Mouse (Mus musculus): Measurements from ENCODE around the gene S100a1. TPM values are rescaled to one million over a fixed set of nuclear protein-coding genes. Genes with fewer than 3 reads are reported as not detected.

The S100a1 gene
- polyA plus RNA-seq, 1 experiment from 2014 or later = 28.0 TPM

DNA sequence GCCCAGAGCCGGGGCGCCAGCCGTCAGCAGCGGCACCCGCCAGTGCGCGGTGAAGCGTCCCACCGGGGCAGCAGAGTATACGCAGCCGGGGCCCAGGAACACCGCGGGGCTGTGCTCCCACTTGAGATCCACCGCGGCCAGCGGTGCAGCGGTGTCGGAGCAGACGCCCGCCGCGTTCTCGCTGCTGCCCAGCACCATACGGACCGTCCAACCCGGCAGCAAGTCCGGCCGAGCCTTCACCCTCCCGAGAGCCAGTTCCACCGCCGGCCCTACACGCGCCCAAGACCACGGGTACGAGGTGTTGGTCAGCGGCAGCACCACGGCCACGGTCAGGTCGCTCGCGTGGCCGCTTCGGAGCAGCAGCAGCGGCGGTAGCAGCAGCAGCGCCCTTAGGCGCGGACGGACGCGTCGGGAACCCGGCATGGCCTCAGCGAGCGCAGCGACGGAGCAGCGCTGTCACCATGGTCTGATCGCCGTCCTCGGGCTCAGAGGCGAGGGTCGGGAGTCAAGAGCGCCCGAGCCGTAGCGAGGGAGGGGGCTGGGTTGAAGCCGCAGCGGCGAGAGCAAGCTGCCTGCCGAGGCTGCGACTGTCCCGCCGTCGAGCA is 49.0 kb downstream of the S100a1 start:
- Histone ChIP-seq H3K4me1 (ENCODE audit: insufficient read depth) (peaks cover 4% of the 10 kb centered on the region; the same call in 1 of the 2 replicates), H3K27ac (ENCODE audit: low read depth) (no peak overlapping the region; the same call in 1 of the 2 replicates), H3K36me3 (ENCODE audit: insufficient read depth) (no peaks in the 10 kb centered on the region), H3K9ac (peak overlapping the region; percentile 62), H3K27me3 (ENCODE audit: insufficient read depth, low read length) (peaks cover 32% of the 10 kb centered on the region), H3K4me2 (peak overlapping the region; percentile 93), H3K4me3 (ENCODE audit: low read depth, low read length) (peak overlapping the region; percentile 57), H3K9me3 (ENCODE audit: low read depth, low read length) (no peaks in the 10 kb centered on the region)
- no peak for TF ChIP-seq CTCF (IDR thresholded peaks at IDR 0.05; ENCODE audit: low read depth)
- DNase-seq = peak; percentile 47
- peak; percentile 31 for ATAC-seq (ENCODE audit: insufficient read depth)
- WGBS = under 1% methylated on average over 75 of the region's 75 CpGs

DNA sequence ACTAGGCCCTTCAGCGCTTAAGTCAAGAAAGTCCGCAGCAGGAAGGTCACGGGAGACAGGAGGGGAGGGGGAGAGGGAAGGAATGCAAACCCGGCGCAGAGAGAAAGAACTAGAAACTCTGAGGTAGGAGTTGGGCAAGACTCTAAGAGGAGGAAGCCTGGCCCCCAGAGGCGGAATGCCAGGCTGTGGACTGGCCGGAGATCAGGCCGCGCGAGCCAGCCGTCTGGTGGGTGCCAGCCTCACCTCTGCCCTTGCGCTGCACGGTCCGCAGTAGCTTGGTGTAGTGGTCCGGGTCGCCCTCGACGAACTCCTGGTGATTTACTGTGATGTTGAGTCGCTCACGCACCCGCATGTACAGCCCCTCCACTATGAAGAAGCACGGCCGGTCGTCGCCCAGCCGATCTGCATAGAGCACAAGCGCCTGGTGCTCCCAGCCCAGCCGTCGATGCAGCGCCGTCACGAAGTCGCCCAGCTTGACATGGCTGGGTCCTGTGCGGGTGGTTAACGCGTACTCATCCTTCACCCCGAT is 49.6 kb downstream of the S100a1 start:
- H3K27me3 ChIP-seq (ENCODE audit: insufficient read depth, low read length) = peaks cover 32% of the 10 kb centered on the region
- peak; percentile 53 for DNase-seq
- H3K9me3 ChIP-seq (ENCODE audit: low read depth, low read length) = no peaks in the 10 kb centered on the region
- H3K9ac ChIP-seq = peak overlapping the region; percentile 62
- H3K36me3 ChIP-seq (ENCODE audit: insufficient read depth) = no peaks in the 10 kb centered on the region
- ATAC-seq (ENCODE audit: insufficient read depth) = peak; percentile 4
- no peak for TF ChIP-seq CTCF (IDR thresholded peaks at IDR 0.05; ENCODE audit: low read depth)
- H3K4me3 ChIP-seq (ENCODE audit: low read depth, low read length) = peak overlapping the region; percentile 57
- no peak overlapping the region for H3K27ac ChIP-seq (ENCODE audit: low read depth)
- peak overlapping the region; percentile 93 for H3K4me2 ChIP-seq
- H3K4me1 ChIP-seq (ENCODE audit: insufficient read depth) = peaks cover 4% of the 10 kb centered on the region; the same call in 1 of the 2 replicates
- WGBS = 10% methylated on average over 37 of the region's 37 CpGs

DNA sequence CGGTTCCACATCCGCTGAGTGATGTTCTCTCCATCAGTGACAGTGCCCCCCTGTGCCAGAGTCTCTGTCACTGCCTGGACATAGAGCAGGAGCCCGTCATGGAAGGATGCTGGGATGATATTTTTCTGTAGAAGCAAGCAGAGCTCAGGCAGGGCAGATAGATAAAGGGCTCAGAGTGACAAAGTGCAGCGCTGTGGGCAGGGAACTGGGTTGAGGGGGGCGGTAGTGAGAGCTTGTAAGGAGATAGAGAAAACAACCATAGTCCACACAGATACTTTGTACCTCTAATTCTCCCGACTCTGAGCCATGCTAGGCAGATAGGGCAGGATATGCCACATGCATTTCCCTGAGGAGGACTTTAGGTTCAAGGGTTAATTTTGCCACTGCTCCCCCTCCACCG is 51.6 kb downstream of the S100a1 start:
- ATAC-seq (ENCODE audit: insufficient read depth) (no peak), DNase-seq (peak; percentile 15)
- Histone ChIP-seq H3K4me1 (ENCODE audit: insufficient read depth) (peaks cover 4% of the 10 kb centered on the region; the same call in 1 of the 2 replicates), H3K36me3 (ENCODE audit: insufficient read depth) (no peaks in the 10 kb centered on the region), H3K4me3 (ENCODE audit: low read depth, low read length) (0 out of 2 replicates have a peak overlapping the region, but pooled peaks have one; percentile 3), H3K9me3 (ENCODE audit: low read depth, low read length) (no peaks in the 10 kb centered on the region), H3K4me2 (peak overlapping the region; percentile 93), H3K27me3 (ENCODE audit: insufficient read depth, low read length) (peaks cover 32% of the 10 kb centered on the region), H3K27ac (ENCODE audit: low read depth) (no peak overlapping the region), H3K9ac (no peak overlapping the region; the same call in 1 of the 2 replicates)
- TF ChIP-seq CTCF (IDR thresholded peaks at IDR 0.05; ENCODE audit: low read depth) = 0 out of 2 replicates have a peak, but pooled peaks have one; percentile 9
- 30% methylated on average over 7 of the region's 7 CpGs for whole genome bisulfite sequencing

- H3K4me3 ChIP-seq (ENCODE audit: low read depth, low read length) = no peak overlapping the region
- no peaks in the 10 kb centered on the region for H3K9me3 ChIP-seq (ENCODE audit: low read depth, low read length)
- peaks cover 32% of the 10 kb centered on the region for H3K27me3 ChIP-seq (ENCODE audit: insufficient read depth, low read length)
- peaks cover 4% of the 10 kb centered on the region; the same call in 1 of the 2 replicates for H3K4me1 ChIP-seq (ENCODE audit: insufficient read depth)
- ATAC-seq (ENCODE audit: insufficient read depth) = no peak
- H3K4me2 ChIP-seq = no peak overlapping the region
- no peak for DNase-seq
- H3K36me3 ChIP-seq (ENCODE audit: insufficient read depth) = no peaks in the 10 kb centered on the region
- H3K27ac ChIP-seq (ENCODE audit: low read depth) = no peak overlapping the region
- 88% methylated on average over 3 of the region's 3 CpGs for WGBS
- H3K9ac ChIP-seq = no peak overlapping the region
- TF ChIP-seq CTCF (IDR thresholded peaks at IDR 0.05; ENCODE audit: low read depth) = no peak
These were observed 52.3 kb downstream of the S100a1 start for GRCm38 (mm10) chr3:90461935-90462334.

Other genes with a start within 250 kb of the S100a1 start
- gene Dennd4b, start 249.2 kb downstream of the S100a1 start, polyA plus RNA-seq (2014; fragmentation: Nextera tagmentation; extraction: Ambion mirVana) = 4.4 and 6.1 TPM in 2 replicates
- 14.6 and 15.8 TPM in 2 replicates for gene Gatad2b, start 221.2 kb downstream of the S100a1 start, polyA plus RNA-seq (2014; fragmentation: Nextera tagmentation; extraction: Ambion mirVana)
- gene Slc27a3, start 124.5 kb downstream of the S100a1 start, polyA plus RNA-seq (2014; fragmentation: Nextera tagmentation; extraction: Ambion mirVana) = 18.4 and 19.1 TPM in 2 replicates
- 38.5 and 40.5 TPM in 2 replicates for gene Ints3, start 80.8 kb downstream of the S100a1 start, polyA plus RNA-seq (2014; fragmentation: Nextera tagmentation; extraction: Ambion mirVana)
- gene Npr1, start 48.5 kb downstream of the S100a1 start, polyA plus RNA-seq (2014; fragmentation: Nextera tagmentation; extraction: Ambion mirVana) = 17.8 and 19.3 TPM in 2 replicates
- gene Ilf2, start 38.3 kb downstream of the S100a1 start, polyA plus RNA-seq (2014; fragmentation: Nextera tagmentation; extraction: Ambion mirVana) = 232 and 240 TPM in 2 replicates
- gene Snapin, start 23.4 kb downstream of the S100a1 start, polyA plus RNA-seq (2014; fragmentation: Nextera tagmentation; extraction: Ambion mirVana) = 68.0 and 74.7 TPM in 2 replicates
- gene Chtop, start 4.9 kb downstream of the S100a1 start, polyA plus RNA-seq (2014; fragmentation: Nextera tagmentation; extraction: Ambion mirVana) = 103 and 109 TPM in 2 replicates
- gene S100a13, start within 50 bp of the S100a1 start, polyA plus RNA-seq (2014; fragmentation: Nextera tagmentation; extraction: Ambion mirVana) = 27.3 and 32.2 TPM in 2 replicates
- 1.2 and 1.6 TPM in 2 replicates for gene S100a14, start 12.5 kb upstream of the S100a1 start, polyA plus RNA-seq (2014; fragmentation: Nextera tagmentation; extraction: Ambion mirVana)
- gene S100a16, start 22.9 kb upstream of the S100a1 start, polyA plus RNA-seq (2014; fragmentation: Nextera tagmentation; extraction: Ambion mirVana) = 161 and 175 TPM in 2 replicates
- 0.12 and 0.49 TPM in 2 replicates for gene S100a3, start 46.2 kb upstream of the S100a1 start, polyA plus RNA-seq (2014; fragmentation: Nextera tagmentation; extraction: Ambion mirVana)
- gene S100a2, start 75.9 kb upstream of the S100a1 start, polyA plus RNA-seq (2014; fragmentation: Nextera tagmentation; extraction: Ambion mirVana) = not detected in 2 replicates
- gene Gm42674, start 87.5 kb upstream of the S100a1 start, polyA plus RNA-seq (2014; fragmentation: Nextera tagmentation; extraction: Ambion mirVana) = not detected in 2 replicates
- 3.1 and 3.7 TPM in 2 replicates for gene S100a4, start 89.4 kb upstream of the S100a1 start, polyA plus RNA-seq (2014; fragmentation: Nextera tagmentation; extraction: Ambion mirVana)
- gene S100a5, start 94.1 kb upstream of the S100a1 start, polyA plus RNA-seq (2014; fragmentation: Nextera tagmentation; extraction: Ambion mirVana) = not detected in 2 replicates
- 84.2 and 100 TPM in 2 replicates for gene S100a6, start 98.5 kb upstream of the S100a1 start, polyA plus RNA-seq (2014; fragmentation: Nextera tagmentation; extraction: Ambion mirVana)
- gene S100a7a, start 139.6 kb upstream of the S100a1 start, polyA plus RNA-seq (2014; fragmentation: Nextera tagmentation; extraction: Ambion mirVana) = not detected in 2 replicates
- gene S100a8, start 154.6 kb upstream of the S100a1 start, polyA plus RNA-seq (2014; fragmentation: Nextera tagmentation; extraction: Ambion mirVana) = 5.6 and 32.5 TPM in 2 replicates
- gene S100a9, start 181.3 kb upstream of the S100a1 start, polyA plus RNA-seq (2014; fragmentation: Nextera tagmentation; extraction: Ambion mirVana) = 1.9 and 14.0 TPM in 2 replicates
- gene Pglyrp4, start 212.5 kb upstream of the S100a1 start, polyA plus RNA-seq (2014; fragmentation: Nextera tagmentation; extraction: Ambion mirVana) = not detected in 2 replicates

All from lung, embryonic 14.5 days (tissue).